Mouse (Mus musculus): ENCODE measurements around the gene Ift172. TPM values are rescaled to one million over a fixed set of nuclear protein-coding genes. Genes with fewer than 3 reads are reported as not detected.

Ift172 gene
- polyA plus RNA-seq, 1 experiment from 2014 or later, result 31.2 TPM

GRCm38 (mm10) chr5:31255381-31255780 lies 35.5 kb downstream of the Ift172 start:
- no peaks in the 10 kb centered on the region for H3K27me3 ChIP-seq (ENCODE audit: control insufficient read depth, insufficient read depth, low read length)
- 93% methylated on average over 2 of the region's 2 CpGs for WGBS
- H3K4me3 ChIP-seq (ENCODE audit: low read depth, low read length), result no peak overlapping the region
- H3K36me3 ChIP-seq (replicated peaks; ENCODE audit: control insufficient read depth, insufficient read depth, low read depth, low read length), result no peaks in the 10 kb centered on the region; the same call in none of the 2 replicates
- no peak overlapping the region for H3K4me2 ChIP-seq (ENCODE audit: low read depth, low read length)
- H3K4me1 ChIP-seq (ENCODE audit: control insufficient read depth, insufficient read depth, low read length), result peaks cover 13% of the 10 kb centered on the region
- H3K9ac ChIP-seq (replicated peaks; ENCODE audit: low read length), result no peak overlapping the region
- DNase-seq (ENCODE audit: low spot score), result no peak
- no peaks in the 10 kb centered on the region for H3K9me3 ChIP-seq (replicated peaks; ENCODE audit: control insufficient read depth, low read length)
- H3K27ac ChIP-seq (replicated peaks; ENCODE audit: low read depth, low read length), result no peak overlapping the region
- no peak for ATAC-seq (replicated peaks; ENCODE audit: insufficient number of reproducible peaks, low FRiP score, low TSS enrichment, low read depth)

DNA sequence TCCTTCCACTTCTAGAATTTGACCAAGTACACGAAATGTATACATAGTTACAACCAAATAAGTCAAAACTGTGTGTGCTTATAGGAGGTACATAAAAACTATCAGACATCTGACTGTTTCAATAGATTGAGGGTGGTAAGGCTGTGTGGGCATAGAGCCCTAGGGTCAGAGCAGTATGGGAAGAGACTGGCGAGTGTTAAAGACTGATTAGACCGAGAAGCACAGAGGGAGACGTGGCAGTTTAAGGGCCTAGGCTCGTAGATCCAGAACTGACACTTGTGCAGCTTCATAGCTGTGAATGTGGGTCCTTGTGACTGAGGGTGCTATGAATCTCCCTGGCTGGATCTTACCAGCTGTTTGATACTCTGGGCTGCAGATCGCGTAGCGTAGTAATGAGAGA lies 36.0 kb downstream of the Ift172 start:
- DNase-seq (ENCODE audit: low spot score) (no peak), ATAC-seq (replicated peaks; ENCODE audit: insufficient number of reproducible peaks, low FRiP score, low TSS enrichment, low read depth) (no peak)
- Histone ChIP-seq H3K27ac (replicated peaks; ENCODE audit: low read depth, low read length) (no peak overlapping the region), H3K36me3 (replicated peaks; ENCODE audit: control insufficient read depth, insufficient read depth, low read depth, low read length) (no peaks in the 10 kb centered on the region; the same call in none of the 2 replicates), H3K4me1 (ENCODE audit: control insufficient read depth, insufficient read depth, low read length) (peaks cover 13% of the 10 kb centered on the region), H3K9ac (replicated peaks; ENCODE audit: low read length) (no peak overlapping the region), H3K27me3 (ENCODE audit: control insufficient read depth, insufficient read depth, low read length) (no peaks in the 10 kb centered on the region), H3K9me3 (replicated peaks; ENCODE audit: control insufficient read depth, low read length) (no peaks in the 10 kb centered on the region), H3K4me3 (ENCODE audit: low read depth, low read length) (no peak overlapping the region), H3K4me2 (ENCODE audit: low read depth, low read length) (no peak overlapping the region)
- 87% methylated on average over 8 of the region's 8 CpGs for WGBS

- Histone ChIP-seq H3K27me3 (ENCODE audit: control insufficient read depth, insufficient read depth, low read length) (no peaks in the 10 kb centered on the region), H3K27ac (replicated peaks; ENCODE audit: low read depth, low read length) (no peak overlapping the region), H3K9ac (replicated peaks; ENCODE audit: low read length) (no peak overlapping the region), H3K4me3 (ENCODE audit: low read depth, low read length) (no peak overlapping the region), H3K4me1 (ENCODE audit: control insufficient read depth, insufficient read depth, low read length) (peaks cover 13% of the 10 kb centered on the region), H3K4me2 (ENCODE audit: low read depth, low read length) (no peak overlapping the region), H3K36me3 (replicated peaks; ENCODE audit: control insufficient read depth, insufficient read depth, low read depth, low read length) (no peaks in the 10 kb centered on the region; the same call in none of the 2 replicates), H3K9me3 (replicated peaks; ENCODE audit: control insufficient read depth, low read length) (no peaks in the 10 kb centered on the region)
- no peak for ATAC-seq (replicated peaks; ENCODE audit: insufficient number of reproducible peaks, low FRiP score, low TSS enrichment, low read depth)
- 85% methylated on average over 7 of the region's 7 CpGs for WGBS
- no peak for DNase-seq (ENCODE audit: low spot score)
Measured at GRCm38 (mm10) chr5:31254452-31254851, 36.5 kb downstream of the Ift172 start.

GRCm38 (mm10) chr5:31253806-31254205 lies 37.1 kb downstream of the Ift172 start:
- no peak overlapping the region; the same call in 1 of the 2 replicates for H3K9ac ChIP-seq (replicated peaks; ENCODE audit: low read length)
- H3K27ac ChIP-seq (replicated peaks; ENCODE audit: low read depth, low read length), result no peak overlapping the region
- H3K4me2 ChIP-seq (ENCODE audit: low read depth, low read length), result no peak overlapping the region
- DNase-seq (ENCODE audit: low spot score) (no peak), ATAC-seq (replicated peaks; ENCODE audit: insufficient number of reproducible peaks, low FRiP score, low TSS enrichment, low read depth) (no peak)
- H3K27me3 ChIP-seq (ENCODE audit: control insufficient read depth, insufficient read depth, low read length), result no peaks in the 10 kb centered on the region
- WGBS, result 95% methylated on average over 8 of the region's 8 CpGs
- no peaks in the 10 kb centered on the region for H3K9me3 ChIP-seq (replicated peaks; ENCODE audit: control insufficient read depth, low read length)
- H3K4me3 ChIP-seq (ENCODE audit: low read depth, low read length), result no peak overlapping the region
- peaks cover 2% of the 10 kb centered on the region for H3K36me3 ChIP-seq (replicated peaks; ENCODE audit: control insufficient read depth, insufficient read depth, low read depth, low read length)
- H3K4me1 ChIP-seq (ENCODE audit: control insufficient read depth, insufficient read depth, low read length), result peaks cover 13% of the 10 kb centered on the region

DNA sequence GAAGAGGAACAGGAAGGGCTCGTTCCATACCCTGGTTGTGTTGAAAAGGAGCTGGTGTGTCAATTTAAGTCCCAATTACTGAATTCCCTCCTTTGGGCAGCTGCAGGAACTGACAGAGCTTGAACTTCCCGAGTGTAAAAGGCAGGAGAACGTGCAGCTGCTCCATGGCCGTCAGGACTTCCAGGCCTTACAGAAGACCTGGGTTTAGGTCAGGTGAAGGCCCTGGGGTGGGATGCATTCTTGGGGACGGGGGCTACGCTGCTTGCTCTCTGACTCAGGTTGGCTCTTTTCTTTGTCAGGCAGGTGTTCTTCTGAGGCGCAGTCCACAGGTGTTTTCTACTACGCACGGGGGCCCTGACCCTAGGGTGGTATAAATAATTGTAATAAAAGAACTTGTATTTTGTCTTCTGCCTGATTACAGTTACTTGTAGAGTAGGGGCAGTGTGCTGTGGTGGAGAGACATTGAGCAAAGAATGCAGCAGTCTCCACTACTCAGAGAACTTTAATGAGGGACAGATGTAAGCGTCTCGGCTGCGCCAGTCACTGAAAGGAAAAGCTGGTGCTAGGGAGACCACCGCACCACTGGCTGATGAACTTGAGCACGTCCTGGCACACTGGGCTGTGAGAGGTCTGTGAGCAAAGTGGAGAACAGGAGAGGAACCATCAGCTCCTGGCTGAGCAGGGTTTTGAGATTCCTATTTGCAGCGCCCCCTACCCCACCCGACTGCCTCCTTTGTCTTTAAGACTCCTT lies 37.9 kb downstream of the Ift172 start:
- ATAC-seq (replicated peaks; ENCODE audit: insufficient number of reproducible peaks, low FRiP score, low TSS enrichment, low read depth) (0 out of 2 replicates have a peak, but pooled peaks have one; percentile 27), DNase-seq (ENCODE audit: low spot score) (peak; percentile 78)
- 51% methylated on average over 16 of the region's 16 CpGs for WGBS
- H3K9ac ChIP-seq (replicated peaks; ENCODE audit: low read length), result no peak overlapping the region; the same call in 1 of the 2 replicates
- peak overlapping the region; percentile 7; the same call in 1 of the 2 replicates for H3K4me2 ChIP-seq (ENCODE audit: low read depth, low read length)
- no peaks in the 10 kb centered on the region for H3K9me3 ChIP-seq (replicated peaks; ENCODE audit: control insufficient read depth, low read length)
- H3K27ac ChIP-seq (replicated peaks; ENCODE audit: low read depth, low read length), result peak overlapping the region; percentile 38
- no peaks in the 10 kb centered on the region for H3K27me3 ChIP-seq (ENCODE audit: control insufficient read depth, insufficient read depth, low read length)
- peak overlapping the region; percentile 30 for H3K4me3 ChIP-seq (ENCODE audit: low read depth, low read length)
- peaks cover 13% of the 10 kb centered on the region for H3K4me1 ChIP-seq (ENCODE audit: control insufficient read depth, insufficient read depth, low read length)
- peaks cover 2% of the 10 kb centered on the region for H3K36me3 ChIP-seq (replicated peaks; ENCODE audit: control insufficient read depth, insufficient read depth, low read depth, low read length)

DNA sequence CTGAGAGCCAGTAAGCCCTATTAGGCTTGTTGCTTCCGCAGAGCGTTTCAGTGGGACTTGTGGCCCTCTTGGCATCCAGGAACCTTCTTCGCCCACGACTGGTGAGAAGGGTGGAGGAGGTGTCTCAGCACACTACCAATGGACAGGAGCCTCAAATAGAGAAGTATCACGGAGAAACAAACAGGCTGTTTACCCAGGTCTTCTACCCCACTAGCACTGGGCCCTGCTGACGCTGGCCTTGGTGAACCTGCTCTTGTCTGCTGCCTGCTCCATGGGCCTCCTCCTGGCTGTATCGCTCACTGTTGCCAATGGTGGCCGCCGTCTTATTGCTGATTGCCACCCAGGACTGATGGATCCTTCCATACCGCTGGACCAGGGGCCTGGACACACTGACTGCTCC lies 38.8 kb downstream of the Ift172 start:
- H3K9ac ChIP-seq (replicated peaks; ENCODE audit: low read length), result peak overlapping the region; percentile 51
- 55% methylated on average over 10 of the region's 10 CpGs for WGBS
- no peaks in the 10 kb centered on the region for H3K9me3 ChIP-seq (replicated peaks; ENCODE audit: control insufficient read depth, low read length)
- peaks cover 2% of the 10 kb centered on the region for H3K36me3 ChIP-seq (replicated peaks; ENCODE audit: control insufficient read depth, insufficient read depth, low read depth, low read length)
- 0 out of 2 replicates have a peak overlapping the region, but pooled peaks have one; percentile 20 for H3K27ac ChIP-seq (replicated peaks; ENCODE audit: low read depth, low read length)
- no peak for DNase-seq (ENCODE audit: low spot score)
- no peak for ATAC-seq (replicated peaks; ENCODE audit: insufficient number of reproducible peaks, low FRiP score, low TSS enrichment, low read depth)
- H3K4me3 ChIP-seq (ENCODE audit: low read depth, low read length), result peak overlapping the region; percentile 30
- H3K27me3 ChIP-seq (ENCODE audit: control insufficient read depth, insufficient read depth, low read length), result no peaks in the 10 kb centered on the region
- H3K4me2 ChIP-seq (ENCODE audit: low read depth, low read length), result peak overlapping the region; percentile 53
- H3K4me1 ChIP-seq (ENCODE audit: control insufficient read depth, insufficient read depth, low read length), result peaks cover 13% of the 10 kb centered on the region

- Histone ChIP-seq H3K9me3 (replicated peaks; ENCODE audit: control insufficient read depth, low read length) (no peaks in the 10 kb centered on the region), H3K4me2 (ENCODE audit: low read depth, low read length) (peak within 1 kb of the TSS; percentile 53), H3K9ac (replicated peaks; ENCODE audit: low read length) (peak within 1 kb of the TSS; percentile 51), H3K27ac (replicated peaks; ENCODE audit: low read depth, low read length) (0 out of 2 replicates have a peak within 1 kb of the TSS, but pooled peaks have one; percentile 20), H3K27me3 (ENCODE audit: control insufficient read depth, insufficient read depth, low read length) (no peaks in the 10 kb centered on the region), H3K4me1 (ENCODE audit: control insufficient read depth, insufficient read depth, low read length) (peaks cover 13% of the 10 kb centered on the region), H3K4me3 (ENCODE audit: low read depth, low read length) (peak within 1 kb of the TSS; percentile 30), H3K36me3 (replicated peaks; ENCODE audit: control insufficient read depth, insufficient read depth, low read depth, low read length) (peaks cover 2% of the 10 kb centered on the region)
- peak; percentile 53 for DNase-seq (ENCODE audit: low spot score)
- peak; percentile 46 for ATAC-seq (replicated peaks; ENCODE audit: insufficient number of reproducible peaks, low FRiP score, low TSS enrichment, low read depth)
- WGBS, result 12% methylated on average over 38 of the region's 47 CpGs
Measured at GRCm38 (mm10) chr5:31251541-31252101, 39.3 kb downstream of the Ift172 start, which contains the start of gene Krtcap3. Gene Krtcap3 (plus strand): TSS chr5:31251691.

DNA sequence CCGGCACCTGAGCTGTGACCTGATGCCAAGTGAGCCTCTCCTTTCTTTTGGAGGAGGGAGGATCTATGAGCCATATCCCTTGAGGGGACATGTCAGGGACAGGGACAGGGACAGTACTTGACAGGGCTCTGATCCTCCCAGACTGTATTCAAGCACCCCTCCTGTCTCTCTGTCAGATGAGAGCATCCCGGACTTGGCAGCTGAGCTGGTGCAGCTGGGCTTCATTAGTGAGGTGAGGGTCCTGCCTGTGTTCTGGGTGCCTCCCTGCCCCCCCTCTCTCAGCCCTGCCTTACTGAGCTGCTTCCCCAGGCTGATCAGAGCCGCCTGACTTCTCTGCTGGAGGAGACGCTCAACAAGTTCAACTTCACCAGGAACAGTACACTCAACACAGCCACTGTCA lies 40.2 kb downstream of the Ift172 start:
- Histone ChIP-seq H3K36me3 (replicated peaks; ENCODE audit: control insufficient read depth, insufficient read depth, low read depth, low read length) (peaks cover 8% of the 10 kb centered on the region), H3K4me2 (ENCODE audit: low read depth, low read length) (no peak overlapping the region), H3K4me3 (ENCODE audit: low read depth, low read length) (no peak overlapping the region), H3K27me3 (ENCODE audit: control insufficient read depth, insufficient read depth, low read length) (no peaks in the 10 kb centered on the region), H3K27ac (replicated peaks; ENCODE audit: low read depth, low read length) (no peak overlapping the region), H3K9ac (replicated peaks; ENCODE audit: low read length) (no peak overlapping the region), H3K9me3 (replicated peaks; ENCODE audit: control insufficient read depth, low read length) (no peaks in the 10 kb centered on the region), H3K4me1 (ENCODE audit: control insufficient read depth, insufficient read depth, low read length) (peaks cover 13% of the 10 kb centered on the region)
- DNase-seq (ENCODE audit: low spot score), result peak; percentile 55
- peak; percentile 29 for ATAC-seq (replicated peaks; ENCODE audit: insufficient number of reproducible peaks, low FRiP score, low TSS enrichment, low read depth)
- WGBS, result 45% methylated on average over 4 of the region's 4 CpGs

Measured in embryonic facial prominence, embryonic 11.5 days (tissue).